Mouse (Mus musculus) brain, embryonic 14.5 days (tissue): ENCODE results near the gene Col19a1.

ENCODE experiments used
- CTCF ChIP-seq: fragments of 200-500 bp; IDR thresholded peaks from 2 replicates; pipeline ENCODE4 v1.5.1; 2012; ENCODE audit warnings: inconsistent platforms, mild to moderate bottlenecking, moderate library complexity, borderline replicate concordance; ENCODE audit not compliant: insufficient read depth, insufficient read length; ENCODE audit errors: extremely low read depth
- POLR2A ChIP-seq: fragments of 200-500 bp; IDR thresholded peaks from 2 replicates; pipeline ENCODE4 v1.6.1; 2012; ENCODE audit warnings: mild to moderate bottlenecking, inconsistent platforms, borderline replicate concordance; ENCODE audit not compliant: poor library complexity, insufficient read depth, insufficient read length, severe bottlenecking; ENCODE audit errors: extremely low read depth

- no peak for TF ChIP-seq CTCF
- TF ChIP-seq POLR2A: no peak
Observed at GRCm38 (mm10) chr1:24236330-24236729, 350.9 kb downstream of the Col19a1 start.
